Mouse (Mus musculus) liver, embryonic 15.5 days (tissue): ENCODE measurements around the gene 1700092M07Rik. TPM values are rescaled to one million over a fixed set of nuclear protein-coding genes. Genes with fewer than 3 reads are reported as not detected.
"Not testable (repeated sequence)": the region's sequence is repeated elsewhere in the genome, so short reads cannot be mapped to it uniquely, and the experiment has no call there.

Source experiments
- ATAC-seq: fragments of 200-750 bp; cut with Nextera tagmentation; 2 replicates; pipeline ENCODE4 v1.8.0; 2017; ENCODE audit warnings: moderate number of reproducible peaks, mild to moderate bottlenecking, moderate library complexity; ENCODE audit not compliant: insufficient read depth
- H3K27ac ChIP-seq: fragments of 300-500 bp; sonication (generic); replicated peaks from 2 replicates; pipeline ENCODE4 v1.5.1; 2015; ENCODE audit warnings: mild to moderate bottlenecking, inconsistent platforms
- H3K27me3 ChIP-seq: fragments of 300-500 bp; sonication (generic); 2 replicates; pipeline ENCODE4 v1.6.1; 2015; ENCODE audit warnings: mild to moderate bottlenecking, inconsistent platforms
- H3K36me3 ChIP-seq: fragments of 300-500 bp; sonication (generic); replicated peaks from 2 replicates; pipeline ENCODE4 v1.6.1; 2015; ENCODE audit warnings: moderate library complexity, mild to moderate bottlenecking, inconsistent platforms
- H3K4me1 ChIP-seq: fragments of 300-500 bp; sonication (generic); replicated peaks from 2 replicates; pipeline ENCODE4 v1.6.1; 2015; ENCODE audit warnings: inconsistent platforms
- H3K4me2 ChIP-seq: fragments of 300-500 bp; sonication (generic); 2 replicates; pipeline ENCODE4 v1.6.1; 2015; ENCODE audit warnings: moderate library complexity, mild to moderate bottlenecking, inconsistent platforms
- H3K4me3 ChIP-seq: fragments of 300-500 bp; sonication (generic); replicated peaks from 2 replicates; pipeline ENCODE4 v1.5.1; 2015; ENCODE audit warnings: mild to moderate bottlenecking, inconsistent platforms
- H3K9ac ChIP-seq: fragments of 300-500 bp; sonication (generic); 2 replicates; pipeline ENCODE4 v1.6.1; 2015; ENCODE audit warnings: moderate library complexity, mild to moderate bottlenecking, inconsistent platforms
- H3K9me3 ChIP-seq: fragments of 300-500 bp; sonication (generic); replicated peaks from 2 replicates; pipeline ENCODE4 v1.6.1; 2016; ENCODE audit warnings: inconsistent platforms
- WGBS: fragments of 180-500 bp; shearing (Covaris S2); methylation state at CpG from one replicate; pipeline ENCODE4 v1.1.7; 2015; ENCODE audit warnings: mixed read lengths; ENCODE audit not compliant: insufficient replicate concordance; 5-methylcytosine and 5-hydroxymethylcytosine counted together
- polyA plus RNA-seq: library from polyadenylated mRNA; unstranded; fragments of >200 nt; fragmentation: Nextera tagmentation; extraction: Ambion mirVana; gene quantifications from 2 replicates; pipeline ENCODE4 v1.2.1, GENCODE M21; 2015

1700092M07Rik gene
- polyA plus RNA-seq, 1 experiment from 2014 or later = 0.62 TPM

DNA sequence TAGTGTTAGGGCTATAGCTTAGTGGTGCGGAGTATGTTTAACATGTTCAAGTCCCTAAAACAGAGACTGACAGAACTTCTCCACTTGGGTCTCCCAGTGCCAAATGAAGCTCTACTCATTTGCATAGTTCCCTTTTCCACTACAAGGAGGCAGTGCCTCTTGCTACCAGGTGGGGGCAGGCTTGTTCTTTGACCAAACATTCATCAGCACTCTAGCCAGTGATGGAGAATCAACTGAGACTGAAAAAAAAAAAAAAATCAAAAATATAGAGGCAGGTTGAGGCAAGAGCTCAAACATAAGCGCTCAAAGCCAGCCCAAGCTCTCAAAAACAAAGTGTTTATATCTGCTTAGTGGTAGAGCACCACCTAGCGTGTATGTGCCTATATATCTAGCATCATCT lies 22.2 kb upstream of the 1700092M07Rik start:
- Histone ChIP-seq H3K36me3 (no peaks in the 10 kb centered on the region), H3K9me3 (no peaks in the 10 kb centered on the region), H3K4me3 (no peak overlapping the region), H3K9ac (no peak overlapping the region), H3K4me2 (no peak overlapping the region), H3K27ac (peak overlapping the region; percentile 97), H3K4me1 (peaks cover 74% of the 10 kb centered on the region), H3K27me3 (no peaks in the 10 kb centered on the region)
- ATAC-seq = no peak
- WGBS = 41% methylated on average over 3 of the region's 3 CpGs

DNA sequence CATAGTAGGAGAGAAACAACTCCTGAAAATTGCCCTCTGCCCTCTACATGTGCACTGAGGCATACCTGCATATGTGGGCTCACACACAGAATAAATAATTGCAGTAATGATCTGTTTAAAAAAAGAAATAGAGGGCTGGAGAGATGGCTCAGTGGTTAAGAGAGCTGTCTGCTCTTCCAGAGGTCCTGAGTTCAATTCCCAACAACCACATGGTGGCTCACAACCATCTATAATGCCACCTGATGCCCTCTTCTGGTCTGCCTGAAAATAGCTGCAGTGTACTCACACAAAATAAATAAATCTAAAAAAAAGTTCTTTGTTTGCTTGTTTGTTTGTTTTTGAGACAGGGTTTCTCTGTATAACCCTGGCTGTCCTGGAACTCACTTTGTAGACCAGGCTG lies 21.5 kb upstream of the 1700092M07Rik start:
- H3K4me2 ChIP-seq, H3K9me3 ChIP-seq, ATAC-seq, H3K27me3 ChIP-seq, H3K4me3 ChIP-seq, H3K36me3 ChIP-seq, H3K9ac ChIP-seq: not testable (repeated sequence)
- peak overlapping the region; percentile 97 for H3K27ac ChIP-seq
- peaks cover 71% of the 10 kb centered on the region for H3K4me1 ChIP-seq

DNA sequence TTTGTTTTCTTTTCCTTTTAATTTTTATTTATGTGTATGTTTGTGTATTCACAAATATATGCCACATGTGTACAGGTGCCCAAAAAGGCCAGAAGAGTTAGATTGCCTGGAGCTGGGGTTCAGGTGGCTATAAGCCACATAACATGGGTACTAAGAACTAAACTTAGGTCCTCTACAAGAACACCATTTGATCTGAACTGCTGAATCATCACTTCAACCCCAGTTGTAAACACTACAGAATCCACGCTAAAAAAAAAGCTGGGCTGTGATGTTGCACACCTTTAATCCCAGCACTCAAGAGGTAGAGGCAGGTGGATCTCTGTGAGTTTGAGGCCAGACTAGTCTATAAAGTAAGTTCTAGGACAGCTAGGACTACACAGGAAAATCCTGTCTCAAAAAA lies 19.1 kb upstream of the 1700092M07Rik start:
- peak overlapping the region; percentile 74 for H3K4me2 ChIP-seq
- H3K4me3 ChIP-seq = peak overlapping the region; percentile 72

DNA sequence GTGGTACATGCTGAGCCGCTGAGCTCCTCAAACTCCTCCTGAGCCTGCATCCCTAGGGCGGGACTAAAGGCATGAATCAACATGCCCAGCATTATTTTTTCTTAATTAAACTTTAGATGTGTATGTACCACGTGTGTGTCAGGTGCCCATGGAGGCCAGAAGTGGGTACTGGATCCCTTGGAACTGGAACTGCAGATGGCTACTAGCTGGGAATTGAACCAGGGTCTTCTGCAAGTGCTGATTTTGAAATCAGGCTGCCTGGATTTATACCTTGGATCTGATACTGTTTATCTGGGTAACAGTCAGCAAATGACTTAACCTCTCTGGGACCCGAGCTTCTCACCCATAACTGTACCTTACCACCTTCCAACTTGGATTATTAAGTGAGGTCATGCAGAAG lies 18.5 kb upstream of the 1700092M07Rik start:
- H3K36me3 ChIP-seq = peaks cover 31% of the 10 kb centered on the region
- H3K27ac ChIP-seq = peak overlapping the region; percentile 99
- no peak for ATAC-seq
- peak overlapping the region; percentile 74 for H3K4me2 ChIP-seq
- peaks cover 68% of the 10 kb centered on the region for H3K4me1 ChIP-seq
- peak overlapping the region; percentile 72 for H3K4me3 ChIP-seq
- H3K9ac ChIP-seq = peak overlapping the region; percentile 81
- H3K27me3 ChIP-seq = no peaks in the 10 kb centered on the region
- 39% methylated on average over 4 of the region's 4 CpGs for WGBS
- H3K9me3 ChIP-seq = no peaks in the 10 kb centered on the region

More for the DNA sequence above, 19.1 kb upstream of the 1700092M07Rik start:
- Histone ChIP-seq H3K27me3 (no peaks in the 10 kb centered on the region), H3K9ac (0 out of 2 replicates have a peak overlapping the region, but pooled peaks have one; percentile 4), H3K9me3 (no peaks in the 10 kb centered on the region), H3K36me3 (peaks cover 24% of the 10 kb centered on the region), H3K27ac (peak overlapping the region; percentile 99), H3K4me1 (peaks cover 67% of the 10 kb centered on the region)
- 46% methylated on average over 1 of the region's 1 CpGs for WGBS
- ATAC-seq = no peak

DNA sequence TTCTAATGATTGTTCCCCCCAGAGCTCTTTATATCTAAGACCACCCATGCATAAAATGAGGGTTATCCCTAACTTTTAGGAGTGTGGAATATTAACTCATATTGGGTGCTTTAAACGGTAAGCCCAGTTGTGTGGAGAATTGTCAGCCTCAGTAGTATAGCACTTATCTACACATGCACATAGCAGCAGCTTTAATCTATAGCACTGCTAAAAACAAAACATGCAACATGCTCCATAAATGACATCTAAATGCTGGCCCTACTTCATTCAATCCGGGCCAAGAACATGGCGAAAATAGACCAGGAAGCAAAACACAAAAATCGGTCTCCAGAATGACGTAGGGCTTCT lies 18.0 kb upstream of the 1700092M07Rik start:
- Histone ChIP-seq H3K4me1 (peaks cover 65% of the 10 kb centered on the region), H3K4me2 (peak overlapping the region; percentile 74), H3K27me3 (no peaks in the 10 kb centered on the region), H3K4me3 (peak overlapping the region; percentile 72), H3K27ac (peak overlapping the region; percentile 99), H3K9me3 (no peaks in the 10 kb centered on the region), H3K9ac (peak overlapping the region; percentile 81), H3K36me3 (peaks cover 32% of the 10 kb centered on the region)
- WGBS = 0% methylated on average over 5 of the region's 5 CpGs
- peak; percentile 7 for ATAC-seq

DNA sequence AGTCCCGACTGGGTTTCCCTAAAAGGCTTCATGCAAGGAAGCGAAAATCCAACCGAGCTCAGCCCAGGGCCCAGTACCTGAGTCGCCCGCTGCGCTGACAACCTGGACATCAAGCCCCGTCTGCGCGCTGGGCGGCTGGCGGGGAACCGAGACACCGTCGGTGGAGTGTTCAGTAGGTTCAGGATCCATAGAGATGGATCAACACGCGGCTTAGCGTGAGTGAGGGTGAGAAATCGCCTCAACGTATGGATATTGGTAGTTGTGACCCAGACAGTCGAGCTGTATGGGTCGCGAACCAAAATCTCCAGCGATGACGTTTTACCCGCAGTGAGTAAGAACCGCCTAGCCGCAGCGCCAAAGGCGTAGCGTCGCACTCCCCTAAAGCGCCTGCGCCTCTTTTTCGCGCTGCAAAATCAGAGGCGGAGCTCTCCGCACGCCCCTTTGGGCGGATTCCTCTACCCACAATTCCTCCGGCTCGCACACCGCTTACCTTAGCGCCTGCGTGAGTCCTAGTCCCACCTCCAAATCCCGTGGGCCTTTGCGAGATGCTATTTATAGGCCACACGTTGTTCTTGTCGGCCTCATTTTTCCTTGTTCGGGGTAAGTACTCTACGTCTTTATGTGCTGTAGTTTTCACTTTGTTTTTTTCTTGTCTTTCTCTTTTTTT lies 17.5 kb upstream of the 1700092M07Rik start, which contains the start of gene Slc3a2:
Gene Slc3a2 (minus strand): TSS at position 463 of the 667 bp plus-strand sequence.
- under 1% methylated on average over 50 of the region's 50 CpGs for WGBS
- peak within 1 kb of the TSS; percentile 74 for H3K4me2 ChIP-seq
- no peaks in the 10 kb centered on the region for H3K9me3 ChIP-seq
- peak; percentile 90 for ATAC-seq
- H3K27me3 ChIP-seq = no peaks in the 10 kb centered on the region
- H3K27ac ChIP-seq = peak within 1 kb of the TSS; percentile 99
- H3K4me3 ChIP-seq = peak within 1 kb of the TSS; percentile 72
- H3K9ac ChIP-seq = peak within 1 kb of the TSS; percentile 82
- peaks cover 32% of the 10 kb centered on the region for H3K36me3 ChIP-seq
- peaks cover 60% of the 10 kb centered on the region for H3K4me1 ChIP-seq

DNA sequence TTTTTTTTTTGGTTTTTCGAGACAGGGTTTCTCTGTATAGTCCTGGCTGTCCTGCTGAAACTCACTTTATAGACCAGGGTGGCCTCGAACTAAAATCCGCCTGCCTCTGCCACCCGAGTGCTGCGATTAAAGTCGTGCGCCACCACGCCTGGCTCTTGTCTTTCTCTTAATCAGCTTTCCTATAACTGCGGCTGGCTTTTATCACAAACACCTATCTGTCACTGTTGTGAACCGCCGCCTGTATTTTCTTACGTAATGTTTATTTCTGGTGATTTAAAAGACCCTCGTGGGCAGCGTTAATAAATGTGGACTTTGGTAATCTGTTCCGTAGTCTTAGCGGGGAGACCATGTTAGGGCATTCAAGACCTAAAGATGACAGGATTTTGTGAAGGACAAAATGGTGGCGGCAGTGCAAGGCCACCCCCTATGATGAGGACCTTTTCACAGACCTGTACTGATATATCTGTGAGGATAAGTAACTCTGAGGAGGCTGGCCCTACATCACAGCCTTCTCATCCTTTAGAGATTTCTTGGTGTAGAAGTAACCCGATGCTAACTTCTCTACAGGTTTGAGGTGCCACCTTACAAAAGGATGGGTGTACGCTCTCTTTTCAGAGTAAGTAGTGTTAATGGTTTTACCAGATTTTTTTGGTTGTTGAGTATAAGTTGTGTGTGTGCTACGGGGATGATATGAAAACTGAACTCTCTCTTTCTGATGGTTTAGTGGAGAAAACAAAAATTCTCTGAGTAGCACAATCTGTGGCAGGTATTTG lies 16.8 kb upstream of the 1700092M07Rik start:
- Histone ChIP-seq H3K27ac (peak overlapping the region; percentile 99), H3K4me2 (peak overlapping the region; percentile 74), H3K36me3 (peaks cover 32% of the 10 kb centered on the region), H3K4me3 (peak overlapping the region; percentile 72), H3K9me3 (no peaks in the 10 kb centered on the region), H3K4me1 (peaks cover 53% of the 10 kb centered on the region), H3K27me3 (no peaks in the 10 kb centered on the region), H3K9ac (peak overlapping the region; percentile 82)
- WGBS = under 1% methylated on average over 20 of the region's 20 CpGs
- ATAC-seq = no peak

DNA sequence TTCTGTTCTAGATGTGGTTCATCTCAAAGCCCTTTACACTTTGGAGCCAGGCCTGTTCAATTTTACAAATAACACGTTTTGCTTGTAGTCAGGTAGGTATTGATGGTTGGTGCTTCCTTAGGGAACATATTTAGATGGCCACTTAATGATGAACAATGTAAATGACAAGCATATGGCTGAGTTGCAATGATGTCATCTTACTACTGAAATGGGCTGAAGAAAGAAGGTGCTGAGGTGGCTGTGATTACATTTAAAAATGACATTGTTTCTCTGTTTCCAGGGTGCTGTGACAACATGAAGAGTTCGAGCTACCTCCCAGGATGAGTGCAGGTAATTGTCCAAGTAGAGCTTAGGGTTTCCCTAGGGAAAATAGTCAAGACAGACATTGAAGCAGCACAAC lies 16.1 kb upstream of the 1700092M07Rik start:
- H3K4me2 ChIP-seq = peak overlapping the region; percentile 74
- H3K36me3 ChIP-seq = peaks cover 32% of the 10 kb centered on the region
- no peaks in the 10 kb centered on the region for H3K27me3 ChIP-seq
- peak overlapping the region; percentile 82 for H3K9ac ChIP-seq
- no peaks in the 10 kb centered on the region for H3K9me3 ChIP-seq
- H3K27ac ChIP-seq = peak overlapping the region; percentile 99
- WGBS = 1% methylated on average over 2 of the region's 2 CpGs
- ATAC-seq = no peak
- peak overlapping the region; percentile 72 for H3K4me3 ChIP-seq
- H3K4me1 ChIP-seq = peaks cover 50% of the 10 kb centered on the region

DNA sequence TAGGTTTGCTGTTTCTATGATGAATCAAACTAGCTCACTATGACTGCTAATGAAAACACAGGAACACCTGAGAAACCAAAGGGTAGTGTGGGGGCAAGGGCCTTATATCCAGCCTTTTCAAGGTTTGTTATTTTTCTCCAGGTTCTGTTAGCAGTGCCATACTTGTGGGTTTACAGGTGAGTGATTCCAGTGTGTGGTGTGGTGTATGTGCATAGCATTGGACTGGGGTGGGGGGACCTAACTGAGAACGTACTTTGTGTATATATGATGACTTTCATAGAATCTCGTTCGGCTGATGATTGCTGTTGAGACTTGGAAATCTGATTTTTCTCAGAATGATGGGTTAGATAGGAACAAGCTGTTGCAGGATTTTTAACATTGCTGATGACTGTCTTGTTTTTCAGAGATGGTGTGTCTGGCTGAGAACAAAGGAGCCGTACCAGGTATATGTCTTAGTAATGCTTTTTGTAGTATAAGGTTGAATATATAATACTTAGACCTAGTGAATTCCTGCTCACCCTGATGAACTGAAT lies 15.4 kb upstream of the 1700092M07Rik start:
- H3K36me3 ChIP-seq = peaks cover 32% of the 10 kb centered on the region
- WGBS = 25% methylated on average over 4 of the region's 4 CpGs
- peak overlapping the region; percentile 82 for H3K9ac ChIP-seq
- peaks cover 46% of the 10 kb centered on the region for H3K4me1 ChIP-seq
- ATAC-seq = no peak
- no peaks in the 10 kb centered on the region for H3K27me3 ChIP-seq
- peak overlapping the region; percentile 72 for H3K4me3 ChIP-seq
- H3K27ac ChIP-seq = peak overlapping the region; percentile 99
- peak overlapping the region; percentile 74 for H3K4me2 ChIP-seq
- no peaks in the 10 kb centered on the region for H3K9me3 ChIP-seq

DNA sequence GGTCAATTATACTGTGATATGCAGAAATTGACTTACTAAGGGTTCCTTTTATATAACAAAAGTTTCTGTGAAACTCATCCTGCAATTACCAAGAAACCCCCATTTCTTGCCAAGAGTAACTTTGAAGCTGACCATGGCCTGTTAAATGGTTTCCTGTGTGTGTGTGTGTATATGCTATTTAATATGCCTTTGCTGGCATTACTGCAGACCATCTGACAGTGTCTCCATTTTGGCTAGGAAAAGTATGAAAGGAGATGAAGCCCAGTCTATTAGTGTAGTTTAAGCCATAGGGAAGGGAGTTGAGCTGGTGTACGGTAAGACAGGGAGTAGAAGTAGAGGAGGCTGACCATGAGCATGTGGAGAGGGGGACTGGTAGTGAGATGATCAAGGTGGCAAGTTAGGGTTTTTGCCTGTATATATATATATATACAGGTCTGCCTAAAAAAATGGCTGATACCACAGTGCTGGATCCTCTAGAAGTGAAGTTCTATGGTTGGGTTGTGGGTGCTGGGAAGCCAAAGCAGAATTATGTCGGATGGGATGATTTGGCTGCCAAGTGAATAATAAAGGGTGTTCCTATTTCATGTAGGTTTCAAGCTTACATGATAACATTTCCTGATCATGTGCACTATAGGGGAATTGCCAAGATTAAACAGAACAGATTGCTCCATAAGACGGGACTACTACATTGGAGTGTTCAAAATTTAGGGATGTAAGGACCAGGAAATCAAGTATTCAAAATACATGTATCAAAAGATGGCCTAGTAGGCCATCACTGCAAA lies 13.7 kb upstream of the 1700092M07Rik start:
- no peaks in the 10 kb centered on the region for H3K9me3 ChIP-seq
- H3K36me3 ChIP-seq = peaks cover 32% of the 10 kb centered on the region
- H3K4me3 ChIP-seq = no peak overlapping the region
- no peak overlapping the region for H3K4me2 ChIP-seq
- peaks cover 32% of the 10 kb centered on the region for H3K4me1 ChIP-seq
- no peak overlapping the region for H3K9ac ChIP-seq
- no peak overlapping the region for H3K27ac ChIP-seq
- ATAC-seq = no peak
- WGBS = 24% methylated on average over 3 of the region's 3 CpGs
- no peaks in the 10 kb centered on the region for H3K27me3 ChIP-seq
